Mouse (Mus musculus): ENCODE data around the gene Gabra3. TPM values are rescaled to one million over a fixed set of nuclear protein-coding genes. Genes with fewer than 3 reads are reported as not detected.
A peak's percentile ranks its signal among the peaks of the same experiment; 100 is the strongest.

Gene Gabra3
- 1.5 and 2.7 TPM in 2 replicates for polyA plus RNA-seq (2014; fragmentation: Nextera tagmentation; extraction: Ambion mirVana)

DNA sequence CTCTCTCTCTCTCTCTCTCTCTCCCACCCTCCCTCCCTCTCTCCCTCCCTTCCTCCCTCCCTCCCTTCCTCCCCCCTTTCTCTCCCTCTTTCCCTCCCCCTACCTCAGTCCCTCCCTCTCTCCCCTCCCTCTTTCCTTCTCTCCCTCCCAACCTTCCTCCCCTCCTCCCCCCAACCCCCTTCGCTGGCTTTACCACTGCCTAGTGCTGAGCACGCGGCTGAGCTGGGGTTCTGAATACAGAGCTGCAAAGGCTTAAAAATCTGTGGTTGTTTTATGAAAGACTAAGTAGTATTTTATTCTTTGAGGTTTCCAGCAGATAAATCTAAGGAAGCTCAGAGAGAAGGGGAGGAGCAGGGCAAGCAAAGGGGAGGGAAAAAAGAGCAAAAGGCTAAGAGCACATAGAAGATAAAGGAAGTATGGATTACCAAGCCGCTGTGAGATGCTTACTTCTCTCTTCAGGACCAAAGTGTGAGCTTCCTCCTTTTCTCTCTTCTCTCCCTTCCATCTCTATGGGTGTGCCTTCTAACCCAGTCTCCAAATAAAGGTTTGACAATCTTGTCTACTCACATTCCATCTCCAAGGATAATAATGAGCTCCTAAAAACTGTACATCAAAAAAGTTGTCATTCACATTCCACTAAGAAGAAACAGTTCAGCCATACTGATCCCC is at the start of gene Gabra3:
Gabra3 (minus strand) TSS at position 619 of the 669 bp plus-strand sequence.
- Histone ChIP-seq H3K9me3 (ENCODE audit: control insufficient read depth, low read length) (no peaks in the 10 kb centered on the region), H3K4me1 (ENCODE audit: control insufficient read depth, insufficient read depth, low read length) (peaks cover 3% of the 10 kb centered on the region; the same call in 1 of the 2 replicates), H3K4me2 (peak within 1 kb of the TSS; percentile 46), H3K36me3 (ENCODE audit: control insufficient read depth, insufficient read depth, low read length) (no peaks in the 10 kb centered on the region), H3K4me3 (ENCODE audit: low read depth, low read length) (peak within 1 kb of the TSS; percentile 31), H3K9ac (ENCODE audit: low read length) (peak within 1 kb of the TSS; percentile 54), H3K27me3 (ENCODE audit: control insufficient read depth, insufficient read depth, low read length) (no peaks in the 10 kb centered on the region), H3K27ac (ENCODE audit: low read depth, low read length) (no peak within 1 kb of the TSS)
- ATAC-seq (ENCODE audit: low FRiP score): peak; percentile 77
- 10% methylated on average over 4 of the region's 4 CpGs for WGBS
- DNase-seq (ENCODE audit: low spot score, missing footprints): peak; percentile 89

DNA sequence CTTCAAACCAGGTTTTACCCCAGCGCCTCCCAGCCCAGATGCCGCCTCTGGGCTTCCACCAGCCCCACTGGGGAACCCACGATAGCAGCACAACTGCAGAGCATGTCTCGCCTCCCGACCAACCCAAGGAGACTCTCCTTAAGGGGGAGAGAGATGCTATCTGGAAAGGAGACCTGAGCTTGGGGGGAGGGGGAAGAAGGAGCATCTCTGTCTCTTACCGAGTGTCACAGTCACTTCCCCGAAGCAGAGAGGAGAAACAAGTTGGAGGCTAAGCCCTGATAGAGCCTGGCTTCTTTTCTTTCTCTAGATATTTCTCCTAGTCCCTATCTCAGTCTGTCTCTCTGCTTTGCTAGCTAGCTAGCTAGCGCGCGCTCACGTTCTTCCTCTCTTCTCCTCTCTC is 859 bp downstream of the Gabra3 start:
- peak overlapping the region; percentile 46 for H3K4me2 ChIP-seq
- peak; percentile 85 for ATAC-seq (ENCODE audit: low FRiP score)
- H3K9me3 ChIP-seq (ENCODE audit: control insufficient read depth, low read length): no peaks in the 10 kb centered on the region
- no peak overlapping the region for H3K27ac ChIP-seq (ENCODE audit: low read depth, low read length)
- WGBS: 15% methylated on average over 11 of the region's 11 CpGs
- no peaks in the 10 kb centered on the region for H3K27me3 ChIP-seq (ENCODE audit: control insufficient read depth, insufficient read depth, low read length)
- H3K9ac ChIP-seq (ENCODE audit: low read length): peak overlapping the region; percentile 54
- H3K4me3 ChIP-seq (ENCODE audit: low read depth, low read length): peak overlapping the region; percentile 31
- DNase-seq (ENCODE audit: low spot score, missing footprints): peak; percentile 89
- H3K4me1 ChIP-seq (ENCODE audit: control insufficient read depth, insufficient read depth, low read length): peaks cover 3% of the 10 kb centered on the region; the same call in 1 of the 2 replicates
- no peaks in the 10 kb centered on the region for H3K36me3 ChIP-seq (ENCODE audit: control insufficient read depth, insufficient read depth, low read length)

DNA sequence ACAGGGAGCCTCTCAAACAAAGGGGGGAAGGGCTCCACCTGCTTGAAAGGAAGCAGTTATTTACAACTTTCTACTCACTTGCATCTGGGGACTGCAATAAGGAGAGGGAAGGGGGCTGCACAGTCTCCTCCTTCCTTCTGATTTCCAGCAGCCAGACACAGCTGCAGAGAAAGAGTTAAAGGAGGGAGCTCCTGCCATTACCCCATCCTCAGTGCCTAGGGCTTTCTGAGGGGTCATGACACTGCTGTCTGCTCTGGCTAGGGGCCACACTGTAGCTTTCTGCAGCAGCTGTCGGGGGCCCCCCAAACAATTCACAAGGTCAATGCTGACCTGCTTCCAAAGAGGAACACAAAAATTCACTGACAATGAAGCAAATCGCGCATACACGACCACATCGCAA is 1.3 kb downstream of the Gabra3 start:
- ATAC-seq (ENCODE audit: low FRiP score) (peak; percentile 85), DNase-seq (ENCODE audit: low spot score, missing footprints) (no peak)
- peak overlapping the region; percentile 31 for H3K4me3 ChIP-seq (ENCODE audit: low read depth, low read length)
- H3K27ac ChIP-seq (ENCODE audit: low read depth, low read length): no peak overlapping the region
- H3K36me3 ChIP-seq (ENCODE audit: control insufficient read depth, insufficient read depth, low read length): no peaks in the 10 kb centered on the region
- peak overlapping the region; percentile 54 for H3K9ac ChIP-seq (ENCODE audit: low read length)
- no peaks in the 10 kb centered on the region for H3K27me3 ChIP-seq (ENCODE audit: control insufficient read depth, insufficient read depth, low read length)
- peaks cover 3% of the 10 kb centered on the region; the same call in 1 of the 2 replicates for H3K4me1 ChIP-seq (ENCODE audit: control insufficient read depth, insufficient read depth, low read length)
- peak overlapping the region; percentile 46 for H3K4me2 ChIP-seq
- WGBS: 15% methylated on average over 5 of the region's 5 CpGs
- no peaks in the 10 kb centered on the region for H3K9me3 ChIP-seq (ENCODE audit: control insufficient read depth, low read length)

DNA sequence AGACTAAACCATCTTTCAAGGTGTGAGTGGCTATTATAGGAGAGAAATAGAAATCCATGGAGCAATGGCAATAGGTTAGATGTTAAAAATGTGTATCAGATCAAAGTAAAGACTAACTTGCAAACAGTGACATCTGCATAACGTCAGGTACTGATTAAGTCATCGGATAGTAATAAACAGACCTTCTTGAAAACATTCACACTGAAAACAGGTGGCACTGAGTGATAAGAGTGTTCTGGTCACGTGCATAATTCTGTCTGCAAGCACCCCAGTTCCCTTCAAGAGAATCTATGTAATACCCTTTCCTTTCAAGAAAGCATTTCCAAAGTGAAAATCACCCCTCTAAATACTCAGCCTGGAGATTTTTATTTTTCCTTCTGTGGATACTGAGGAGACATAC is 6.0 kb downstream of the Gabra3 start:
- WGBS: 85% methylated on average over 3 of the region's 3 CpGs
- Histone ChIP-seq H3K4me3 (ENCODE audit: low read depth, low read length) (no peak overlapping the region), H3K27me3 (ENCODE audit: control insufficient read depth, insufficient read depth, low read length) (no peaks in the 10 kb centered on the region), H3K4me1 (ENCODE audit: control insufficient read depth, insufficient read depth, low read length) (peaks cover 3% of the 10 kb centered on the region; the same call in 1 of the 2 replicates), H3K9ac (ENCODE audit: low read length) (no peak overlapping the region), H3K27ac (ENCODE audit: low read depth, low read length) (no peak overlapping the region), H3K4me2 (no peak overlapping the region), H3K36me3 (ENCODE audit: control insufficient read depth, insufficient read depth, low read length) (no peaks in the 10 kb centered on the region), H3K9me3 (ENCODE audit: control insufficient read depth, low read length) (no peaks in the 10 kb centered on the region)
- DNase-seq (ENCODE audit: low spot score, missing footprints): no peak
- ATAC-seq (ENCODE audit: low FRiP score): no peak

GRCm38 (mm10) chrX:72644691-72645090 is 12.0 kb downstream of the Gabra3 start:
- Histone ChIP-seq H3K9ac (ENCODE audit: low read length) (no peak overlapping the region), H3K4me2 (no peak overlapping the region), H3K27me3 (ENCODE audit: control insufficient read depth, insufficient read depth, low read length) (no peaks in the 10 kb centered on the region), H3K36me3 (ENCODE audit: control insufficient read depth, insufficient read depth, low read length) (no peaks in the 10 kb centered on the region), H3K27ac (ENCODE audit: low read depth, low read length) (no peak overlapping the region), H3K4me1 (ENCODE audit: control insufficient read depth, insufficient read depth, low read length) (no peaks in the 10 kb centered on the region), H3K4me3 (ENCODE audit: low read depth, low read length) (no peak overlapping the region), H3K9me3 (ENCODE audit: control insufficient read depth, low read length) (no peaks in the 10 kb centered on the region)
- no peak for DNase-seq (ENCODE audit: low spot score, missing footprints)
- no peak for ATAC-seq (ENCODE audit: low FRiP score)
- WGBS: 72% methylated on average over 2 of the region's 2 CpGs

GRCm38 (mm10) chrX:72497284-72497683 is 159.4 kb downstream of the Gabra3 start:
- DNase-seq (ENCODE audit: low spot score, missing footprints) (no peak), ATAC-seq (ENCODE audit: low FRiP score) (no peak)
- H3K4me2 ChIP-seq: no peak overlapping the region
- no peaks in the 10 kb centered on the region for H3K27me3 ChIP-seq (ENCODE audit: control insufficient read depth, insufficient read depth, low read length)
- no peak overlapping the region for H3K9ac ChIP-seq (ENCODE audit: low read length)
- H3K27ac ChIP-seq (ENCODE audit: low read depth, low read length): no peak overlapping the region
- no peaks in the 10 kb centered on the region for H3K9me3 ChIP-seq (ENCODE audit: control insufficient read depth, low read length)
- no peak overlapping the region for H3K4me3 ChIP-seq (ENCODE audit: low read depth, low read length)
- 88% methylated on average over 5 of the region's 5 CpGs for WGBS
- no peaks in the 10 kb centered on the region for H3K4me1 ChIP-seq (ENCODE audit: control insufficient read depth, insufficient read depth, low read length)
- no peaks in the 10 kb centered on the region for H3K36me3 ChIP-seq (ENCODE audit: control insufficient read depth, insufficient read depth, low read length)

DNA sequence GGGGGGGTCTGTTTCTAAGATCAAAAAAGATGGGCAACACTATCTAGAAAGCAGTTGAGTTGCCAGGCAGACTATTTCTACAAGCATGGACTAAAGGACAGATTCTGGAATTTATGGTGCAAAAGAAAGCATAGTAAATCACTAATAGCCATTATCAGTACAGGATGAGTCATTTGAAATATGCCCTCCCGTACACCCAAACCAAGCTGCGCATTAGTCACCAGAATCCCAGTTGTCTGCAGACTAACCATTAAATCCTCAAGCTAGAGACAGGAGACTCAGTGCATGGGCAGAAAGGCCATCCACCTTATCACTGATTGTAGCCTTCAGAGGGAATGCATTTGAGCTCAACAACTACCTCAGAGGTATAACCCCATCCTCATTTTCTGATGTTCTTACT is 166.8 kb downstream of the Gabra3 start:
- Histone ChIP-seq H3K27me3 (ENCODE audit: control insufficient read depth, insufficient read depth, low read length) (no peaks in the 10 kb centered on the region), H3K4me3 (ENCODE audit: low read depth, low read length) (no peak overlapping the region), H3K4me2 (no peak overlapping the region), H3K9ac (ENCODE audit: low read length) (no peak overlapping the region), H3K9me3 (ENCODE audit: control insufficient read depth, low read length) (no peaks in the 10 kb centered on the region), H3K4me1 (ENCODE audit: control insufficient read depth, insufficient read depth, low read length) (no peaks in the 10 kb centered on the region), H3K27ac (ENCODE audit: low read depth, low read length) (no peak overlapping the region), H3K36me3 (ENCODE audit: control insufficient read depth, insufficient read depth, low read length) (no peaks in the 10 kb centered on the region)
- ATAC-seq (ENCODE audit: low FRiP score) (no peak), DNase-seq (ENCODE audit: low spot score, missing footprints) (no peak)
- 87% methylated on average over 2 of the region's 2 CpGs for WGBS

DNA sequence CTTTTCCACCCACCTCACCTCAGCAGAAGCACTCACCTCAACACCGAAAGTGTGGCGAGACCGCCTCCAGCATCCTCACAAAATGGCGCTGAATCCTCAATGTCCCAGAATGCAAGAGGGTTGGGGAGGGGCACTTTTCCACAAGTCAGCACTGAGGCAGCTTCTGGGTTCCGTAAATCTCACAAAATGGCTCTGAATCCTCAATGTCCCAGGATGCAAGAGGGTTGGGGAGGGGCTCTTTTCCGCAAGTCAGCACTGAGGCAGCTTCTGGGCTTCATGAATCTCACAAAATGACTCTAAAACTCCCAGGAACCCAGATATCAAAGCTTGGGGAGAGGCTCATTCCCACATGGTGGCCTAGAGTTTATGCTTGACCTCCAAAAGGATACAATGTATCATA is 269.9 kb downstream of the Gabra3 start, which contains the start of gene Magea10:
Magea10 (minus strand) TSS at position 101 of the 400 bp plus-strand sequence.
- Histone ChIP-seq H3K36me3 (ENCODE audit: control insufficient read depth, insufficient read depth, low read length) (no peaks in the 10 kb centered on the region), H3K9me3 (ENCODE audit: control insufficient read depth, low read length) (no peaks in the 10 kb centered on the region), H3K4me3 (ENCODE audit: low read depth, low read length) (no peak within 1 kb of the TSS), H3K27ac (ENCODE audit: low read depth, low read length) (no peak within 1 kb of the TSS), H3K4me1 (ENCODE audit: control insufficient read depth, insufficient read depth, low read length) (no peaks in the 10 kb centered on the region), H3K27me3 (ENCODE audit: control insufficient read depth, insufficient read depth, low read length) (no peaks in the 10 kb centered on the region), H3K9ac (ENCODE audit: low read length) (no peak within 1 kb of the TSS), H3K4me2 (no peak within 1 kb of the TSS)
- ATAC-seq (ENCODE audit: low FRiP score) (no peak), DNase-seq (ENCODE audit: low spot score, missing footprints) (no peak)
- 94% methylated on average over 6 of the region's 6 CpGs for WGBS

Measured in midbrain, embryonic 11.5 days (tissue).